Mouse (Mus musculus) liver, embryonic 11.5 days (tissue): ENCODE results near the gene Dus3l. TPM values are rescaled to one million over a fixed set of nuclear protein-coding genes. Genes with fewer than 3 reads are reported as not detected.

ENCODE experiments used
- ATAC-seq: fragments of 200-750 bp; cut with Nextera tagmentation; replicated peaks from 2 replicates; pipeline ENCODE4 v1.8.0; 2017; ENCODE audit warnings: moderate number of reproducible peaks, mild to moderate bottlenecking, moderate TSS enrichment, moderate library complexity; ENCODE audit not compliant: low FRiP score
- DNase-seq: peaks from one replicate; pipeline ENCODE4 v3.0.0-alpha.2; 2017; ENCODE audit warnings: low spot score
- H3K27ac ChIP-seq: fragments of 300-500 bp; sonication (generic); 2 replicates; pipeline ENCODE4 v1.5.1; 2014; ENCODE audit warnings: mild to moderate bottlenecking, low read depth, low read length, control low read depth
- H3K27me3 ChIP-seq: fragments of 300-500 bp; sonication (generic); replicated peaks from 2 replicates; pipeline ENCODE4 v1.6.1; 2014; ENCODE audit warnings: low read length, mixed read lengths; ENCODE audit not compliant: control insufficient read depth, insufficient read depth
- H3K36me3 ChIP-seq: fragments of 300-500 bp; sonication (generic); 2 replicates; pipeline ENCODE4 v1.6.1; 2014; ENCODE audit warnings: mild to moderate bottlenecking, low read length, moderate library complexity, mixed read lengths; ENCODE audit not compliant: control insufficient read depth, insufficient read depth
- H3K4me1 ChIP-seq: fragments of 300-500 bp; sonication (generic); replicated peaks from 2 replicates; pipeline ENCODE4 v1.6.1; 2014; ENCODE audit warnings: low read length, mixed read lengths; ENCODE audit not compliant: control insufficient read depth, insufficient read depth
- H3K4me2 ChIP-seq: fragments of 300-500 bp; sonication (generic); 2 replicates; pipeline ENCODE4 v1.6.1; 2014; ENCODE audit warnings: mild to moderate bottlenecking, control low read depth, moderate library complexity
- H3K4me3 ChIP-seq: fragments of 300-500 bp; sonication (generic); 2 replicates; pipeline ENCODE4 v1.5.1; 2014; ENCODE audit warnings: low read depth, low read length, control low read depth
- H3K9ac ChIP-seq: fragments of 300-500 bp; sonication (generic); 2 replicates; pipeline ENCODE4 v1.6.1; 2014; ENCODE audit warnings: low read depth, low read length, control low read depth
- H3K9me3 ChIP-seq: fragments of 300-500 bp; sonication (generic); 2 replicates; pipeline ENCODE4 v1.6.1; 2016; ENCODE audit warnings: low read length, inconsistent platforms, mixed read lengths; ENCODE audit not compliant: control insufficient read depth
- WGBS: fragments of 180-500 bp; shearing (Covaris S2); extraction: QIAGEN DNeasy Blood & Tissue Kit; methylation state at CpG from one replicate; pipeline ENCODE4 v1.1.7; 2014; 5-methylcytosine and 5-hydroxymethylcytosine counted together
- polyA plus RNA-seq: library from polyadenylated mRNA; unstranded; fragments of >200 nt; fragmentation: Nextera tagmentation; extraction: Ambion mirVana; gene quantifications from 2 replicates; pipeline ENCODE4 v1.2.1, GENCODE M21; 2014

The Dus3l gene
- polyA plus RNA-seq, 1 experiment from 2014 or later, result 34.5 TPM

DNA sequence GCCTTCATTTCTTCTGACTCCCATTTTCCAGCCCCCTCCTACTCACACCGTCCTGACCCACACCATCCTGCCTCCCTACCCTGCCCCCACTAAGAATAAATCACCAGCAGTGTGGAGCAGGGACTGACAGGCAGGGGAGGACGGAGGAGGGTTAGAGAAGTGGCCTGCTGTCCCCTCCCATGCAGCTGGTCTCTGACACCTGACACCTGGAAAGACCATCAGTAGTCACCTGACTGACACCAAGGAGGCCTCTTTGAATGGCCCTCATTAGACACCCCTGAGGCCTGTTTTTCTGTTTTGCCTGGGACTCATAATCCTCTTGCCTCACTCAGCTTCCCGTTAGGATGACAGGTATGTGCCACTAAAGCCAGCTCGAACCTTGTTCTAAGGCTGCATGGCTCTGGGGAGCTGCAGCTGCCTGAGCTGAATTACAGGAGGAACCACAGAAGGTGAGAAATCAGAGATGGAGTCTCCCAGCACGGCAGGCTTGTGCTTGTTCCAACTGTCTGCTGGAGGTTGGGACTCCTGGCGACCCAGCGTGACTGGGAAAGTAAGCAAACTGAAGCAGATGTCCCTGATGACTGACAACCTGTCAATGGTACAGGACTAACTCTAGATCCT, 37.4 kb upstream of the Dus3l start:
- Histone ChIP-seq H3K4me1 (peaks cover 17% of the 10 kb centered on the region), H3K9me3 (no peaks in the 10 kb centered on the region), H3K4me2 (peak overlapping the region; percentile 51; the same call in 1 of the 2 replicates), H3K27me3 (peaks cover 10% of the 10 kb centered on the region; the same call in 1 of the 2 replicates), H3K4me3 (no peak overlapping the region), H3K27ac (no peak overlapping the region), H3K9ac (no peak overlapping the region), H3K36me3 (peaks cover 11% of the 10 kb centered on the region; the same call in 1 of the 2 replicates)
- DNase-seq, result no peak
- no peak for ATAC-seq
- 19% methylated on average over 7 of the region's 7 CpGs for WGBS

DNA sequence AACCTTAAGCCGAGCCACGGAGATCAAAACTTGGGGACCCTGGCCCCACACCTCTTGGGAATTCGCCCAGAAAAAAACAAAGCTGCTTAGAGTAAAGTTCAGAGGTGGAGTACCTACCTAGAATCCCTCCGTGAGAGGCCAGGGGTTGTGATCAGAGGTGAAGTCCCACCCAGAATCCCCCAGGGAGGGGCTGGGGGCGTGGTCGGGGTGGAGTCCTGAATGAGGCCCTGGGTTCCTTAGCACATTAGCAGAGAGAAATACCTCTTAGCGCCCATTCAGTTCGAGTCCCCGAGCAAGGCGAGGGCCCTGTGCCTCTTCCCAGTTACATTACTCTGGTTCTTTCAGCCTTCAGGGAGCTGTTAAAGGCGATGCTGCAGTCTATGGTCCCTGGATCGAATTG, 36.9 kb upstream of the Dus3l start:
- H3K27me3 ChIP-seq, result peaks cover 10% of the 10 kb centered on the region; the same call in 1 of the 2 replicates
- peaks cover 17% of the 10 kb centered on the region for H3K4me1 ChIP-seq
- peak overlapping the region; percentile 34; the same call in 1 of the 2 replicates for H3K9ac ChIP-seq
- peak overlapping the region; percentile 51 for H3K4me2 ChIP-seq
- no peak overlapping the region for H3K4me3 ChIP-seq
- WGBS, result 12% methylated on average over 12 of the region's 12 CpGs
- ATAC-seq (peak; percentile 60), DNase-seq (peak; percentile 68)
- H3K9me3 ChIP-seq, result no peaks in the 10 kb centered on the region
- H3K36me3 ChIP-seq, result peaks cover 8% of the 10 kb centered on the region; the same call in 1 of the 2 replicates
- no peak overlapping the region for H3K27ac ChIP-seq

DNA sequence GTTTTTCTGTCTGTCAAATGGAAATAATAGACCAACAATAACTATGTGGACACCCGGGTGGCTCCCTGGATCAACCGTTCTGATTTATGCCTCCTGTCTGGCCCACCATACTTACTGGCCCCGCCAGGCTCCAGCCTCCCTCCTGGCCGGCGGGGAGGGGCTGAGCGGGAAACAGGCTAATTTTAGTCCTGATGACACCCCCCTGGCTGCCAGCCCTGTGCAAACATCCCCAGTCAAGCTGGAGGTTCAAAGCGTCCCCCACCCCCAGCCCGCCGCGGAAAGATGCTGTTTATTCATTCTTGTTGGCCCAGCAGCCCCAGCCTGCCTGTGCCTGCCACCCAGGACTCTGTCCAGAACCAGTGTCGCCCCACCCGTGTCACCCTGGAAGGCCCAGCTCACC, 36.4 kb upstream of the Dus3l start:
- DNase-seq (no peak), ATAC-seq (no peak; the same call in 1 of the 2 replicates)
- H3K36me3 ChIP-seq, result peaks cover 8% of the 10 kb centered on the region; the same call in 1 of the 2 replicates
- H3K9ac ChIP-seq, result peak overlapping the region; percentile 34; the same call in 1 of the 2 replicates
- peak overlapping the region; percentile 51 for H3K4me2 ChIP-seq
- no peak overlapping the region for H3K27ac ChIP-seq
- H3K4me3 ChIP-seq, result no peak overlapping the region
- H3K4me1 ChIP-seq, result peaks cover 17% of the 10 kb centered on the region
- H3K9me3 ChIP-seq, result no peaks in the 10 kb centered on the region
- 19% methylated on average over 12 of the region's 12 CpGs for WGBS
- H3K27me3 ChIP-seq, result peaks cover 10% of the 10 kb centered on the region; the same call in 1 of the 2 replicates

DNA sequence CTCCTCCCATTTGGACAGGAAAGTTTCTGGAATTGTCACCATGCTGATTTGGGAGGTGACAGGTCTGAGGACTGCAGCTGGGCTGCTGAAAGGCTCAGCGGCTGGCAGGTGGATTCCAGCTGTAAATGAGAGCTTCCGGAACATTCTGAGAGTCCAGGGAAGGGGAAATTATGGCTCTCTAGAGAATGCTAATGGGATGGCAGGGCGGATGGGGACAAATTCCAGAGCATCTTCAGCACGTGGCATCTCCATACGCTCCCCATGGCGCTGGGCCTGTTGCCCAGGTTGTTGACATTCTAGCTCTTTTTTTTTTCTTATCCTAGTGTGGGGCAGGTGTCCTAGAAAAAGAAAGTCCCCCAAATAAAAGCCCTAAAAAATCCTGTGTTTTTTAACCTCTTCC, 35.4 kb upstream of the Dus3l start:
- Histone ChIP-seq H3K27me3 (peaks cover 10% of the 10 kb centered on the region; the same call in 1 of the 2 replicates), H3K9me3 (no peaks in the 10 kb centered on the region), H3K4me1 (peaks cover 17% of the 10 kb centered on the region), H3K4me2 (no peak overlapping the region), H3K9ac (no peak overlapping the region), H3K27ac (no peak overlapping the region), H3K4me3 (no peak overlapping the region), H3K36me3 (no peaks in the 10 kb centered on the region)
- no peak for ATAC-seq
- 59% methylated on average over 6 of the region's 6 CpGs for WGBS
- no peak for DNase-seq

DNA sequence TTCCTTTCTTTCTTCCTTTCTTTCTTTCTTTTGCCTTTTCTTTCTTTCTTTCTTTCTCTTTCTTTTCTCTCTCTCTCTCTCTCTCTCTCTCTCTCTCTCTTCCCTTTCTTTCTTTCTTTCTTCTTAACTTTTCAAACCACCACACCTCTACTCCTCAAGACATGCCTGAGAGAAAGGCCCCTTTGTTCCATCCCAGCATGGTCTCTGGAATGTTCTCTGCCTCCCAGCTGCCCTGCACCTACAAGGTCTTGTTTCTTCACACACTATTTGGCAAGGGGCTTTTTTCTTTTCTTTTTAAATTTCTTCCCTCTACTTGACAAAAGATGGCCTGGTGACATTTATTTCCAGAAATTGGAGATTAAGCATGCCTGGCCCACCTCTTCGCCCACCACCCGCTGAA, 34.9 kb upstream of the Dus3l start:
- H3K9me3 ChIP-seq, result no peaks in the 10 kb centered on the region

DNA sequence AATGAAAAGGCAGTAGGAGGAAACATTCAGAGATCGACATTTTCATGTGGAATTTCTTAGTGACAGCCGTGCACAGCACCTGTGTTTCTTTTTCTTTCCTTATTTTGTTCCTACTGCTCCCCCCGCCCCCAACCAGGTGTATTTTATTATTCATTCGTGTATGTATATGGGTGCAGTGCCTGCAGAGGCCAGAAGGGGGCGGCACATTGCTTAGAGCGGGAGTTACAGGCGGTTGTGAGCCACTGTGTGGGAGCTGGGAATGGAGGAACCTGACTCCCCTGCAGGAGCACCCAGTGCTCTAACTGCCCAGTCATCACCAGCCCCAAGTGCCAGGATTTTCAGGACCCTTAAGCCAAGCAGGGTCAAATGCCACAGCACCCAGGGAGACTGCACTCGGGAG, 28.0 kb upstream of the Dus3l start:
- Histone ChIP-seq H3K4me1 (no peaks in the 10 kb centered on the region), H3K4me2 (no peak overlapping the region), H3K27ac (no peak overlapping the region), H3K9ac (no peak overlapping the region), H3K27me3 (peaks cover 14% of the 10 kb centered on the region; the same call in 1 of the 2 replicates), H3K36me3 (no peaks in the 10 kb centered on the region), H3K4me3 (no peak overlapping the region), H3K9me3 (no peaks in the 10 kb centered on the region)
- ATAC-seq (no peak), DNase-seq (no peak)
- 33% methylated on average over 8 of the region's 8 CpGs for WGBS

More for the DNA sequence above, 34.9 kb upstream of the Dus3l start:
- Histone ChIP-seq H3K27ac (no peak overlapping the region), H3K4me3 (no peak overlapping the region), H3K9ac (no peak overlapping the region), H3K36me3 (no peaks in the 10 kb centered on the region), H3K4me1 (peaks cover 17% of the 10 kb centered on the region), H3K27me3 (peaks cover 12% of the 10 kb centered on the region; the same call in 1 of the 2 replicates), H3K4me2 (no peak overlapping the region)
- no peak for ATAC-seq
- WGBS, result 79% methylated on average over 2 of the region's 2 CpGs
- no peak for DNase-seq

DNA sequence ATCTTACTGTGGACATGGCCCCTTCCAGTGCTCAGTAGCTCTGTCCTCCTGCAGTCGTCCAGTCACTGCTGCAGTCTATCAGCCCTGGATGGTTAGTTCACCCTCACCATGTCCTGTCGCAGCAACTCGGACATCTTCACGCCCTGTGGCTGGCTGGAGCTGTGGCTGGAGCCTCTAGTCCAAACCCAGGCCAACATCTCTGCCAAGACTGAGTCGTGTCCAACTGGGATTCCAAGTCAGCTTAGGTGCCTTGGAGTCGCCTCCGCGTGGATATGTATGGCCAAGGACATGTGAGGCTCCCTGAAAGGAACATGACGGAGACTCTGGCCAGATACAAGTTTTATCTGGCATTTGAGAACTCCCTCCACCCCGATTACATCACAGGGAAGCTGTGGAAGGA, 26.3 kb upstream of the Dus3l start:
- Histone ChIP-seq H3K9ac (no peak overlapping the region), H3K4me2 (no peak overlapping the region), H3K4me1 (no peaks in the 10 kb centered on the region), H3K9me3 (no peaks in the 10 kb centered on the region), H3K4me3 (no peak overlapping the region), H3K27ac (no peak overlapping the region), H3K27me3 (peaks cover 14% of the 10 kb centered on the region; the same call in 1 of the 2 replicates), H3K36me3 (no peaks in the 10 kb centered on the region)
- ATAC-seq, result no peak
- WGBS, result 77% methylated on average over 10 of the region's 10 CpGs
- DNase-seq, result no peak

DNA sequence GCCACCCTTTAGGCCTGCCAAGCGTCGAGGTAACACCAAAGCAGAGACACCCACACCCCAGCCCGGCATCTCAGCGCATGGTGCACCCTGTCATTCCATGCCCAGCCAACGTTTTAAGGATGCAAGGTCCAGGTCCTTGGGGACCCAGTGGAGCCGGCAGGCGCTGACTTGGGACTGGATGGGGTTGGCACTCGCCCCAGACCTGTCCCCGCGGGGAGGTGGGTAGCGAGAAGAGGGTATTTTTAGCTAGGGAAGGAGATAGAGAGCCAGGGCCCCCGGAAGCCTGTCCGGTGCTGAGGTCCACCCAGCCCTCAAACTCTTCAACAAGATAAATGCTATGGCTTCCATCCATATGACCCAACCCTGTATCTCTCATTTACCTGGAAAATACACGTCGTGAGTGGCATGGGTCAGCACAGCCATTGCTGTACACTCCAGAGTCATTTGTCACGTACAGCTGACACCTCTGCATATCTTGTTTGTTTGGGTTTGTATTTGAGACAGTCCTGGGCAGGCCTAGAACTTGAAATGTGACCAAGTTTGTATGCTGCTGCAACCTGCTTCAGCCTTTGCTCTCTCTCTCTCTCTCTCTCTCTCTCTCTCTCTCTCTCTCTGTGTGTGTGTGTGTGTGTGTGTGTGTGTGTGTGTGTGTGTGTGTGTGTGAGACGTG, 24.3 kb upstream of the Dus3l start:
- 75% methylated on average over 17 of the region's 17 CpGs for WGBS

More for the DNA sequence above, 24.3 kb upstream of the Dus3l start:
- ATAC-seq (no peak), DNase-seq (no peak)
- H3K4me1 ChIP-seq, result no peaks in the 10 kb centered on the region
- no peaks in the 10 kb centered on the region for H3K36me3 ChIP-seq
- peaks cover 12% of the 10 kb centered on the region; the same call in 1 of the 2 replicates for H3K27me3 ChIP-seq
- no peak overlapping the region for H3K4me3 ChIP-seq
- H3K27ac ChIP-seq, result no peak overlapping the region
- H3K9me3 ChIP-seq, result no peaks in the 10 kb centered on the region
- H3K4me2 ChIP-seq, result no peak overlapping the region
- H3K9ac ChIP-seq, result no peak overlapping the region
